Comparison of ENCODE assay signal across 27 mouse cellular contexts in the genomic region with DNA sequence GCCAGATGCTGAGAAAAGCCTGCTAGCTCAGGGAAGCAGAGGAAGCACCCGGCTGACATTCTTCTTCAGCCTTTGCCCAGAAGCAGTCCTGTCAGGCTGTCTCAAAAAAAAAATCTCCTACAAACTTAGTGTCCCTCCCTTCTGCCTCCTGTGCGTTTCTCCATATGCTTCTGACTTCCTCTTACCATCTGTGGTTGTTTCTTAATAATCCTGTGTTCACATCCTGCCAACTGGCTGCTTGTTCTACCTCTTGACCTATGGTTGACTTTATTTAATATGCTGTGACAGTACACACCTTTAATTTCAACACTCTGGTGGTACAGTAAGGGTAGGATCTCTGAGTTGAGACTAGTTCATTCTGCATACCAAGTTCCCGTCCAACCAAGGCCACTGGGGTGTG. TPM values are rescaled to one million over a fixed set of nuclear protein-coding genes. Genes with fewer than 3 reads are reported as not detected.
DNase-seq lines count a peak whose midpoint lies in the region; ATAC-seq and TF ChIP-seq lines count a peak whose summit lies in the region.
"Had no signal": no experiment of that assay in that cellular context is flagged by ENCODE, and none has a peak within 500 bp of the region (broad histone marks: within the 10 kb centered on the region; RNA-seq: fewer than 3 reads in every experiment).

No protein-coding gene starts in this region.

- peaks cover 28% of the 10 kb centered on the region for H3K36me3 ChIP-seq in liver, postnatal 0 days (replicated peaks; ENCODE audit: insufficient read depth, low read length)

- TF ChIP-seq EP300 in liver, postnatal 0 days (IDR thresholded peaks at IDR 0.05; ENCODE audit: low read depth), result no peak

- H3K27ac ChIP-seq in liver, postnatal 0 days (ENCODE audit: low read depth), result 0 out of 2 replicates have a peak overlapping the region, but pooled peaks have one; percentile 16
- H3K27ac ChIP-seq: embryonic facial prominence, embryonic 13.5 days; forebrain, embryonic 12.5 days; hindbrain, postnatal 0 days; kidney, embryonic 15.5 days; limb, embryonic 12.5 days; liver, embryonic 12.5 days; neural tube, embryonic 12.5 days had no signal

- 50% methylated on average over 3 of the region's 3 CpGs for WGBS in liver, postnatal 0 days (ENCODE audit: insufficient replicate concordance)

- no peaks in the 10 kb centered on the region for H3K9me3 ChIP-seq in liver, postnatal 0 days (ENCODE audit: low read length)
- H3K9me3 ChIP-seq: embryonic facial prominence, embryonic 13.5 days; forebrain, embryonic 12.5 days; kidney, embryonic 15.5 days; limb, embryonic 12.5 days; liver, embryonic 12.5 days; neural tube, embryonic 12.5 days had no signal

- no peak for DNase-seq in liver, postnatal 0 days
- DNase-seq in liver, result no peak
- DNase-seq in lung, postnatal 25 days (ENCODE audit: low spot score), result peak; percentile 23
- DNase-seq in layer of hippocampus, adult 8-10 months (ENCODE audit: low spot score in 2 of 2), result no peak
- DNase-seq in right cerebral cortex, postnatal 4 days, result no peak
- DNase-seq in frontal cortex, postnatal 25 days (ENCODE audit: low spot score in 2 of 2), result no peak
- DNase-seq: adrenal gland, adult 8-10 months; cerebellum, adult 11 months; embryo, embryonic 11 days; kidney, postnatal 36 days; lung, embryonic 14.5 days; midbrain, embryonic 14.5 days; retina, postnatal 1 day; right cerebral cortex, postnatal 25 days; thymus, postnatal 14 days had no signal

- H3K27me3 ChIP-seq in liver, postnatal 0 days (ENCODE audit: insufficient read depth, low read length), result no peaks in the 10 kb centered on the region
- H3K27me3 ChIP-seq: embryonic facial prominence, embryonic 13.5 days; forebrain, embryonic 12.5 days; kidney, embryonic 15.5 days; limb, embryonic 12.5 days; liver, embryonic 12.5 days; neural tube, embryonic 12.5 days had no signal

- H3K4me3 ChIP-seq in liver, postnatal 0 days (ENCODE audit: low read depth, low read length), result no peak overlapping the region
- H3K4me3 ChIP-seq: embryonic facial prominence, embryonic 13.5 days; erythroblast, embryonic 14.5 days; forebrain, embryonic 12.5 days; kidney, embryonic 15.5 days; limb, embryonic 12.5 days; liver, embryonic 12.5 days; neural tube, embryonic 12.5 days had no signal

- no peak for TF ChIP-seq CTCF in liver, postnatal 0 days (IDR thresholded peaks at IDR 0.05; ENCODE audit: low read depth)

- ATAC-seq in liver, postnatal 0 days, result 0 out of 2 replicates have a peak, but pooled peaks have one; percentile 19
- ATAC-seq in common myeloid progenitor, adult 5-6 weeks (replicated peaks; ENCODE audit: low read depth, poor library complexity, severe bottlenecking), result peak; percentile 65; the same call in 1 of the 2 replicates
- ATAC-seq: activated CD4-positive, CD25-positive, alpha-beta regulatory T cell, adult 4 months; hindbrain, postnatal 0 days; intestine, postnatal 0 days; liver, embryonic 12.5 days had no signal

- H3K4me1 ChIP-seq in liver, postnatal 0 days (ENCODE audit: insufficient read depth), result no peaks in the 10 kb centered on the region
- H3K4me1 ChIP-seq: embryonic facial prominence, embryonic 13.5 days; forebrain, embryonic 12.5 days; kidney, embryonic 15.5 days; limb, embryonic 12.5 days; liver, embryonic 12.5 days; neural tube, embryonic 12.5 days had no signal

- H3K4me2 ChIP-seq in liver, postnatal 0 days (ENCODE audit: low read depth, low read length), result no peak overlapping the region
- H3K4me2 ChIP-seq: embryonic facial prominence, embryonic 13.5 days; forebrain, embryonic 12.5 days; heart, embryonic 11.5 days; kidney, embryonic 15.5 days; limb, embryonic 12.5 days; liver, embryonic 12.5 days; lung, embryonic 14.5 days; neural tube, embryonic 12.5 days had no signal

- H3K9ac ChIP-seq in liver, postnatal 0 days (replicated peaks), result no peak overlapping the region
- H3K9ac ChIP-seq: embryonic facial prominence, embryonic 13.5 days; forebrain, embryonic 12.5 days; kidney, embryonic 15.5 days; limb, embryonic 12.5 days; liver, embryonic 12.5 days; lung, embryonic 14.5 days; neural tube, embryonic 12.5 days had no signal

RNA-seq across cellular contexts. Expression of a gene that starts 32.1 kb away (rescaled TPM):
- polyA plus RNA-seq in liver, postnatal 0 days (2015; fragmentation: Nextera tagmentation; extraction: Ambion mirVana), result 4.3 and 4.5 TPM in 2 replicates
- total RNA-seq in common myeloid progenitor, adult 5-6 weeks (2017), result 39.2 and 52.0 TPM in 2 replicates
- total RNA-seq in layer of hippocampus, adult 8-10 months (2022), result 100 to 1,000 TPM in 1 of 4 experiments, 10 to 100 TPM in 3; 92.2 to 100 (median 97.3) TPM
